Mouse (Mus musculus): ENCODE results near the gene Abhd12. TPM values are rescaled to one million over a fixed set of nuclear protein-coding genes. Genes with fewer than 3 reads are reported as not detected.

Gene Abhd12
- polyA plus RNA-seq (2021; fragmentation: Nextera tagmentation) = 315 and 377 TPM in 2 replicates
- long read RNA-seq, experiment 1, transcript Abhd12-204 (13 exons, 1,969 nt) = minor isoform, 19 of 2,327 reads
- long read RNA-seq, experiment 1, transcript Abhd12-203 (10 exons, 1,334 nt) = minor isoform, 5 of 2,327 reads
- long read RNA-seq, experiment 1, transcript Abhd12-201 (13 exons, 1,999 nt) = major isoform, 2,039 of 2,327 reads
- long read RNA-seq, experiment 1, partial matches to known transcripts = 55 of 2,327 reads
- long read RNA-seq, experiment 1, other reads (novel, unspliced or antisense) = 209 of 2,327 reads
- long read RNA-seq, experiment 2, transcript Abhd12-204 (13 exons, 1,969 nt) = minor isoform, 9 of 397 reads
- long read RNA-seq, experiment 2, transcript Abhd12-201 (13 exons, 1,999 nt) = major isoform, 283 of 397 reads
- long read RNA-seq, experiment 2, transcript Abhd12-203 (10 exons, 1,334 nt) = minor isoform, 5 of 397 reads
- long read RNA-seq, experiment 2, partial matches to known transcripts = 41 of 397 reads
- long read RNA-seq, experiment 2, other reads (novel, unspliced or antisense) = 59 of 397 reads

DNA sequence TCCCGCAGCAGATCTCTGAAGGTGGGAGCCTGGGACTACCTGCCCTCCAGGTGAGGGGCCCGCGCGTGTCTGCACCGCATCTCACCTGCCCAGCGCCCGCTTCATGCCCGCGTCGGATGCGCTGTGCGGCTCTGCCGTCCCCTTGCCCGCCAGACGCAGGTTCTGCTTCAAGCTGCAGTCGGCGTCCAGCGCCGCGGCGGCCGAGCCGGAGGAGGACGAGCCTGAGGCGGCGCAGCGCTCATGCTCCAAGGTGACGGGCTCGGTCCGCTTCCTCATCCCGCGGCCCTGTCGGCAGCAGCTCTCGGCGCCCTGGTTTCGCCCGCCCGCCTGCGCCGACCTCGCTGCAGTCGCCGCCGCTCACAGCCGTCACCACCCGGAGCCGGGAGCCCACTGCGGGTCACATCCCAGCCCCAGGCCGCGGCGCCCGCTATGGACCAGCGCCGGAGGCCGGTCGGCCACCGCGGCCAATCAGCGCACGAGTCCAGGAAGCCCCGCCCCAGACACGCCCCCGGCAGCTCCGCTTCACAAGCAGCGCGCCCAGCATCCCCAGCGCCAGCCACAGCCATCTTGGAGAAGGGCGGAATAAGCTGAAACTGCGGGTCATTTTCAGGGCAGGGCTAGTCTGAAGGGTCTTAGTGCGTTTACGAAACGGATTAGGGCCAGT, at the start of gene Abhd12:
Abhd12 (minus strand) TSS at position 470 of the 664 bp plus-strand sequence.

DNA sequence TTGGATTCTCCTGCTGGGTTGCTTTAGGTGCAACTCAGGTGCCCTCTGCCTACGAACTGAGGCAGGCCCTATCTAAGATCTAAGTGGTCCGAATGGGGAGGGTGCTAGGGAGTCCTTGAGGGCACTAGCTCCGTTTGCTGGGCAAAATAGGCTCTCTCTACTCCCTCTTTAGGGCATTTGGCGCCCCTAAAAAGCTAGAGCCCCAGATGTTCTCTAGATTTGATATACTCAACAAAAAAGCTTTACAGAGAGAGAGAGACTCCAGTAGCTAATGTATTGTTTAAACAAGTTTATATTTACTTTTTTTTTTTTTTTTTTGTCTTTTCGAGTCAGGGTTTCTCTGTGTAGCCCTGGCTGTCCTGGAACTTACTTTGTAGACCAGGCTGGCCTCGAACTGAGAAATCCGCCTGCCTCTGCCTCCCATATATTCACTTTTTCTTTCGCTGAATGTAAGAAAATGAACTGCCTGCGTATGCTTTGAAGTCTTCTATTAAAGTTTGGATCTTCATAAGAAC, 452 bp upstream of the Abhd12 start, which contains the start of gene Gins1:
Gins1 (plus strand) TSS at position 465 of the 515 bp plus-strand sequence.

DNA sequence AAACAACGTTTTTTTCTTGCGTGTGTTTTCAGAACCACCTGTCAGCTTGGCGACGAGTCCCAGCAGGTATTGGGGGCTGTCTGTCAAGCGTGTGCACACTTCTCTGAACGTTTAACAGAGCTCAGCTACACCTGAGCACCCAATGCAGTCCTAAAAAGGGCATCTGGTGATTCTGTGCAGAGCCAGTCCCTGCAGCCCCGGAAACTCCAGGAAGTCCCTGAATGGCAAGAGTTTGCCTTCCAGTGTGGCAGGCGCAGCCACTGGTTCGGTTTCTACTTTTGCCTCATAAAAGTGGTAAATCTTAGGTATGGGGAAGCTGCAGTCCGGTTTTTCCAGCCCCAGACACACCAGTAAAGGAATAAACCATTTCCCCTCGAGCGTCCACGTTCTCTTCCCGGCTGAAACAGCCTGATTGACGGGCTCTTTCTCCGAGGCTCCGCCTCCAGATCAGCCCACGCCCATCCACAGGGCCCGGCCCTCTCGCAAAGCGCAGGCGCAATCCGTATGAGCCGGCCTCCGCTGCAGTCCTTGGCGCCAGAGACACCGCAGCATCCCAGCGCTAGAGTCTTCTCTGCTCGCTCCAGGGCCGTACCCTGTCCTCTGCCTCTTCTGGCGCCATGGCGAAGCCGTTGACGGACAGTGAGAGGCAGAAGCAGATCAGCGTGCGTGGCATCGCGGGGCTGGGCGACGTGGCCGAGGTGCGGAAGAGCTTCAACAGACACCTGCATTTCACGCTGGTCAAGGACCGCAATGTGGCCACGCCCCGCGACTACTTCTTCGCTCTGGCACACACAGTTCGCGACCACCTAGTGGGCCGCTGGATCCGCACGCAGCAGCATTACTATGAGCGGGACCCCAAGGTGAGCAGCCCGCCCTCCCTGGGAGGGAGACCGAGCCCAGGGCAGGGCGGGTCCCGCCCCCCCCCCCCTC, 118.0 kb downstream of the Abhd12 start, which contains the start of gene Pygb:
Pygb (plus strand) TSS at position 485 of the 930 bp plus-strand sequence.

Other genes with a start within 250 kb of the Abhd12 start
- 18.1 and 28.1 TPM in 2 replicates for gene Acss1, start 236.2 kb downstream of the Abhd12 start, polyA plus RNA-seq (2021; fragmentation: Nextera tagmentation)
- 0.04 TPM in 1 of 2 replicates, not detected in the other for gene Vsx1, start 215.4 kb downstream of the Abhd12 start, polyA plus RNA-seq (2021; fragmentation: Nextera tagmentation)
- gene Entpd6, start 155.7 kb downstream of the Abhd12 start, polyA plus RNA-seq (2021; fragmentation: Nextera tagmentation) = 30.9 and 36.1 TPM in 2 replicates
- gene Pygb, start 118.0 kb downstream of the Abhd12 start, polyA plus RNA-seq (2021; fragmentation: Nextera tagmentation) = 74.6 and 89.8 TPM in 2 replicates
- gene Gins1, start 659 bp upstream of the Abhd12 start, polyA plus RNA-seq (2021; fragmentation: Nextera tagmentation) = 1.7 and 2.6 TPM in 2 replicates
- 1.6 and 1.9 TPM in 2 replicates for gene Ninl, start 134.6 kb upstream of the Abhd12 start, polyA plus RNA-seq (2021; fragmentation: Nextera tagmentation)
- gene Nanp, start 134.7 kb upstream of the Abhd12 start, polyA plus RNA-seq (2021; fragmentation: Nextera tagmentation) = 50.6 and 63.8 TPM in 2 replicates
- not detected in 2 replicates for gene Gm14151, start 187.6 kb upstream of the Abhd12 start, polyA plus RNA-seq (2021; fragmentation: Nextera tagmentation)
- not detected in 2 replicates for gene Gm14147, start 193.5 kb upstream of the Abhd12 start, polyA plus RNA-seq (2021; fragmentation: Nextera tagmentation)

Data from left cerebral cortex, adult 6 months (tissue).